Mouse (Mus musculus): ENCODE measurements at regions not wholly inside any gene's neighbourhood (a gene's known extent, or its start where the extent isn't known, plus 50 kb on each side); places are given as distances from the start of the nearest gene placed in this dataset.

- Histone ChIP-seq H3K4me3 (ENCODE audit: insufficient read depth, low read depth, low read length) (no peak overlapping the region), H3K27ac (ENCODE audit: insufficient read depth, low read depth, low read length) (no peak overlapping the region), H3K36me3 (ENCODE audit: control insufficient read depth, insufficient read depth, low read length) (no peaks in the 10 kb centered on the region), H3K4me1 (ENCODE audit: control insufficient read depth, insufficient read depth, low read length) (no peaks in the 10 kb centered on the region), H3K27me3 (replicated peaks; ENCODE audit: control insufficient read depth, insufficient read depth, low read length) (no peaks in the 10 kb centered on the region)
- WGBS: 88% methylated on average over 3 of the region's 3 CpGs
- DNase-seq: no peak
- TF ChIP-seq CTCF (conservative IDR thresholded peaks at IDR 0.05; ENCODE audit: insufficient read depth, insufficient read length, low read depth, low read length): no peak
- no peak for TF ChIP-seq POLR2A (IDR thresholded peaks at IDR 0.05; ENCODE audit: low read depth, low read length)
Measured at GRCm38 (mm10) chr7:89023230-89024030, 380.6 kb downstream of the Tmem135 start.

- TF ChIP-seq POLR2A (IDR thresholded peaks at IDR 0.05; ENCODE audit: low read depth, low read length) (no peak), CTCF (conservative IDR thresholded peaks at IDR 0.05; ENCODE audit: insufficient read depth, insufficient read length, low read depth, low read length) (no peak)
- 86% methylated on average over 4 of the region's 4 CpGs for WGBS
- no peak for DNase-seq
- Histone ChIP-seq H3K36me3 (ENCODE audit: control insufficient read depth, insufficient read depth, low read length) (no peaks in the 10 kb centered on the region), H3K4me3 (ENCODE audit: insufficient read depth, low read depth, low read length) (no peak overlapping the region), H3K27me3 (replicated peaks; ENCODE audit: control insufficient read depth, insufficient read depth, low read length) (no peaks in the 10 kb centered on the region), H3K27ac (ENCODE audit: insufficient read depth, low read depth, low read length) (no peak overlapping the region), H3K4me1 (ENCODE audit: control insufficient read depth, insufficient read depth, low read length) (no peaks in the 10 kb centered on the region)
Measured at GRCm38 (mm10) chr7:88998815-88999392, 405.1 kb downstream of the Tmem135 start.

GRCm38 (mm10) chr7:88997815-88998477, 406.1 kb downstream of the Tmem135 start:
- Histone ChIP-seq H3K27ac (ENCODE audit: insufficient read depth, low read depth, low read length) (no peak overlapping the region), H3K4me3 (ENCODE audit: insufficient read depth, low read depth, low read length) (no peak overlapping the region), H3K27me3 (replicated peaks; ENCODE audit: control insufficient read depth, insufficient read depth, low read length) (no peaks in the 10 kb centered on the region), H3K36me3 (ENCODE audit: control insufficient read depth, insufficient read depth, low read length) (no peaks in the 10 kb centered on the region), H3K4me1 (ENCODE audit: control insufficient read depth, insufficient read depth, low read length) (no peaks in the 10 kb centered on the region)
- WGBS: 76% methylated on average over 3 of the region's 3 CpGs
- DNase-seq: no peak
- TF ChIP-seq CTCF (conservative IDR thresholded peaks at IDR 0.05; ENCODE audit: insufficient read depth, insufficient read length, low read depth, low read length): no peak

GRCm38 (mm10) chr7:88974436-88974835, 429.6 kb downstream of the Tmem135 start:
- no peak for TF ChIP-seq POLR2A (IDR thresholded peaks at IDR 0.05; ENCODE audit: low read depth, low read length)
- no peak for TF ChIP-seq CTCF (conservative IDR thresholded peaks at IDR 0.05; ENCODE audit: insufficient read depth, insufficient read length, low read depth, low read length)
- no peak for DNase-seq
- 54% methylated on average over 4 of the region's 4 CpGs for WGBS

GRCm38 (mm10) chr7:88960841-88961240, 443.2 kb downstream of the Tmem135 start:
- Histone ChIP-seq H3K36me3 (ENCODE audit: control insufficient read depth, insufficient read depth, low read length) (no peaks in the 10 kb centered on the region), H3K27ac (ENCODE audit: insufficient read depth, low read depth, low read length) (no peak overlapping the region), H3K27me3 (replicated peaks; ENCODE audit: control insufficient read depth, insufficient read depth, low read length) (no peaks in the 10 kb centered on the region), H3K4me1 (ENCODE audit: control insufficient read depth, insufficient read depth, low read length) (no peaks in the 10 kb centered on the region), H3K4me3 (ENCODE audit: insufficient read depth, low read depth, low read length) (no peak overlapping the region)
- TF ChIP-seq POLR2A (IDR thresholded peaks at IDR 0.05; ENCODE audit: low read depth, low read length) (no peak), CTCF (conservative IDR thresholded peaks at IDR 0.05; ENCODE audit: insufficient read depth, insufficient read length, low read depth, low read length) (no peak)
- no peak for DNase-seq

More at GRCm38 (mm10) chr7:88974436-88974835, 429.6 kb downstream of the Tmem135 start:
- Histone ChIP-seq H3K4me3 (ENCODE audit: insufficient read depth, low read depth, low read length) (no peak overlapping the region), H3K36me3 (ENCODE audit: control insufficient read depth, insufficient read depth, low read length) (no peaks in the 10 kb centered on the region), H3K4me1 (ENCODE audit: control insufficient read depth, insufficient read depth, low read length) (no peaks in the 10 kb centered on the region), H3K27ac (ENCODE audit: insufficient read depth, low read depth, low read length) (no peak overlapping the region), H3K27me3 (replicated peaks; ENCODE audit: control insufficient read depth, insufficient read depth, low read length) (no peaks in the 10 kb centered on the region)

- Histone ChIP-seq H3K27me3 (replicated peaks; ENCODE audit: control insufficient read depth, insufficient read depth, low read length) (no peaks in the 10 kb centered on the region), H3K4me3 (ENCODE audit: insufficient read depth, low read depth, low read length) (no peak overlapping the region), H3K4me1 (ENCODE audit: control insufficient read depth, insufficient read depth, low read length) (no peaks in the 10 kb centered on the region), H3K27ac (ENCODE audit: insufficient read depth, low read depth, low read length) (no peak overlapping the region), H3K36me3 (ENCODE audit: control insufficient read depth, insufficient read depth, low read length) (no peaks in the 10 kb centered on the region)
- WGBS: 85% methylated on average over 4 of the region's 4 CpGs
- no peak for TF ChIP-seq POLR2A (IDR thresholded peaks at IDR 0.05; ENCODE audit: low read depth, low read length)
- DNase-seq: no peak
Measured at GRCm38 (mm10) chr7:88960190-88960589, 443.8 kb downstream of the Tmem135 start.
